ENCODE assay signal across 9 mouse cellular contexts in the genomic region with DNA sequence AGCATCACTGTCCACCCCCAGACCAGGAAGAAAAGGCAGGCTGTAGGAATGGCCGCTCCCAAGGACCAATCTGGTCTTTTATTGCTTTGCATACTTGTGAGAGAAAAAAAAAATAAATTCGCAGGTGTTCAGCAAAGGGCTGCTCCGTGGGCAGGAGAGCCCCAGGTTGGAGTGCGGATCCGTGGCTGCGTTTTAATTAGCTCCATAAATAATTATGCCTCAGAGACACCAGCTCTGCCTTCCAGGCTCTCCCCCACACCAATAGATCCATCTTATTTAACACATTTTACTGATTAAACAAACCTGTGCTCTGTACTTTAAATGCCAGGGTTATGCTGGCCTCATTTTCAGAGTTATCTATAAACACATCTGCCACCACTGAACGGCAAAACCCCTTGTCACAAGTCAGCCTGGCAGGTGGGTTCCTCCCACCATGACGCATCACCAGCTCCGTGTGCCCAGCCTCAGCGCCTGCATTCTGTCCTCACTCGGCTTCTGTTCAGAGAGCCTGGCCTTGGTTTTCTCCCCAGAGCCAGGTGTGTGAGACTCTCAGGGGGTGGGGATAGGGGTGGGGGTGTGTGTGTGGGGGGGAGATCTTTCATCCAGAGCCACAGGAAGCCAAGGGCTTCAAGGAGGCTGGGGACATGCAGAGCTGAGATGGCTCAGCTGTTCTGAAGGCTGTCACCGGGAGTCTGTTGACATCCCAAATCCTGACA.
A peak's percentile ranks its signal among the peaks of the same experiment; 100 is the strongest.
DNase-seq lines count a peak whose midpoint lies in the region; ATAC-seq and TF ChIP-seq lines count a peak whose summit lies in the region.
"Had no signal": no experiment of that assay in that cellular context is flagged by ENCODE, and none has a peak within 500 bp of the region (broad histone marks: within the 10 kb centered on the region; RNA-seq: fewer than 3 reads in every experiment).

No protein-coding gene starts in this region.

- peaks cover 15% of the 10 kb centered on the region for H3K4me1 ChIP-seq in heart, embryonic 13.5 days
- peaks cover 42% of the 10 kb centered on the region for H3K4me1 ChIP-seq in limb, embryonic 13.5 days
- H3K4me1 ChIP-seq in stomach, postnatal 0 days (replicated peaks; ENCODE audit: control insufficient read depth, insufficient read depth), result no peaks in the 10 kb centered on the region

- TF ChIP-seq EP300 in stomach, postnatal 0 days (optimal IDR thresholded peaks at IDR 0.05), result no peak

- intact Hi-C loops in heart, postnatal 10 days (cut with DNase I), result no loop called here

- no peak for ATAC-seq in heart, embryonic 13.5 days (ENCODE audit: extremely low read depth, insufficient number of reproducible peaks, low FRiP score, low TSS enrichment)
- ATAC-seq in limb, embryonic 13.5 days (ENCODE audit: low FRiP score, low read depth), result no peak
- ATAC-seq in stomach, postnatal 0 days (ENCODE audit: low FRiP score, low TSS enrichment), result no peak

- no peaks in the 10 kb centered on the region for H3K36me3 ChIP-seq in heart, embryonic 13.5 days
- H3K36me3 ChIP-seq in limb, embryonic 13.5 days, result no peaks in the 10 kb centered on the region
- no peaks in the 10 kb centered on the region for H3K36me3 ChIP-seq in stomach, postnatal 0 days (ENCODE audit: control insufficient read depth, insufficient read depth, low read length)

- no peak overlapping the region for H3K27ac ChIP-seq in heart, embryonic 13.5 days (replicated peaks)
- H3K27ac ChIP-seq in limb, embryonic 13.5 days, result no peak overlapping the region; the same call in 1 of the 2 replicates
- H3K27ac ChIP-seq in stomach, postnatal 0 days (replicated peaks), result no peak overlapping the region

- H3K9ac ChIP-seq in heart, embryonic 13.5 days, result peak overlapping the region; percentile 77
- no peak overlapping the region for H3K9ac ChIP-seq in limb, embryonic 13.5 days
- H3K9ac ChIP-seq in stomach, postnatal 0 days (ENCODE audit: low read length), result no peak overlapping the region

- H3K27me3 ChIP-seq in heart, embryonic 13.5 days (replicated peaks), result peaks cover 41% of the 10 kb centered on the region
- H3K27me3 ChIP-seq in limb, embryonic 13.5 days, result peaks cover 40% of the 10 kb centered on the region
- H3K27me3 ChIP-seq in stomach, postnatal 0 days (ENCODE audit: control insufficient read depth, insufficient read depth, low read length), result no peaks in the 10 kb centered on the region

- 17% methylated on average over 12 of the region's 12 CpGs for WGBS in heart, embryonic 13.5 days
- under 1% methylated on average over 12 of the region's 12 CpGs for WGBS in limb, embryonic 13.5 days
- WGBS in stomach, postnatal 0 days, result 12% methylated on average over 12 of the region's 12 CpGs

- peak overlapping the region; percentile 81 for H3K4me2 ChIP-seq in heart, embryonic 13.5 days
- peak overlapping the region; percentile 69 for H3K4me2 ChIP-seq in limb, embryonic 13.5 days (replicated peaks)
- H3K4me2 ChIP-seq in stomach, postnatal 0 days (replicated peaks; ENCODE audit: low read depth), result peak overlapping the region; percentile 80

- no peaks in the 10 kb centered on the region for H3K9me3 ChIP-seq in heart, embryonic 13.5 days
- H3K9me3 ChIP-seq in limb, embryonic 13.5 days, result no peaks in the 10 kb centered on the region
- H3K9me3 ChIP-seq in stomach, postnatal 0 days (ENCODE audit: control insufficient read depth, low read length), result no peaks in the 10 kb centered on the region

- no peak for DNase-seq in heart, postnatal 10 days
- DNase-seq in right cerebral cortex, postnatal 25 days, result peak; percentile 31
- DNase-seq in right cerebral cortex, postnatal 4 days, result no peak
- DNase-seq in stomach, postnatal 0 days (ENCODE audit: low spot score), result no peak
- DNase-seq in gastrocnemius, adult 18-20 months (ENCODE audit: low spot score), result no peak
- DNase-seq in adrenal gland, postnatal 4 days (ENCODE audit: low spot score in 2 of 2), result no peak
- DNase-seq: cerebellum, adult 8-10 months had no signal

- no peak for TF ChIP-seq CTCF in stomach, postnatal 0 days (IDR thresholded peaks at IDR 0.05; ENCODE audit: low read depth)

- H3K4me3 ChIP-seq in heart, embryonic 13.5 days, result peak overlapping the region; percentile 62
- peak overlapping the region; percentile 37 for H3K4me3 ChIP-seq in limb, embryonic 13.5 days
- peak overlapping the region; percentile 37 for H3K4me3 ChIP-seq in stomach, postnatal 0 days (ENCODE audit: low read depth, low read length)
